Mouse (Mus musculus): ENCODE measurements around the gene Col5a1.

Col5a1 gene

GRCm38 (mm10) chr2:28084768-28085167 is 198.5 kb downstream of the Col5a1 start, which contains the start of gene Fcnb:
TSS of gene Fcnb (minus strand) at chr2:28084885.
- DNase-seq (ENCODE audit: low spot score in 2 of 2) = no peak

- no peak for DNase-seq (ENCODE audit: low spot score in 2 of 2)
These were observed 199.9 kb downstream of the Col5a1 start for GRCm38 (mm10) chr2:28086112-28086511.

GRCm38 (mm10) chr2:28089095-28089494 is 202.9 kb downstream of the Col5a1 start:
- no peak for DNase-seq (ENCODE audit: low spot score in 2 of 2)

Data from spleen, postnatal 36 days (tissue).